Mouse (Mus musculus): ENCODE measurements at regions not wholly inside any gene's neighbourhood (a gene's known extent, or its start where the extent isn't known, plus 50 kb on each side); places are given as distances from the start of the nearest gene placed in this dataset.

GRCm38 (mm10) chr3:143864490-143864889, 340.5 kb downstream of the Lmo4 start:
- TF ChIP-seq MAFK (IDR thresholded peaks at IDR 0.05; ENCODE audit: insufficient read depth, low read depth, low read length) = no peak
- TF ChIP-seq ZNF384 (IDR thresholded peaks at IDR 0.05; ENCODE audit: low read depth, low read length) = no peak
- no peak for TF ChIP-seq HCFC1 (IDR thresholded peaks at IDR 0.05; ENCODE audit: borderline replicate concordance, insufficient read depth, low read length)
